Mouse (Mus musculus): Measurements from ENCODE around the gene Loxl3.

GRCm38 (mm10) chr6:83101316-83101687, 67.3 kb downstream of the Loxl3 start, which contains the start of the genes Ccdc142 and Gm42688:
- TF ChIP-seq CTCF (conservative IDR thresholded peaks at IDR 0.05; ENCODE audit: low read length) (peak; percentile 12; the same call in 1 of the 2 replicates), POU5F1 (IDR thresholded peaks at IDR 0.05; ENCODE audit: borderline replicate concordance, low read length) (no peak)

Measured in E14TG2a.4 (cell line).